Mouse (Mus musculus) myocyte (in vitro differentiated cells): ENCODE data around the gene Gm3854. TPM values are rescaled to one million over a fixed set of nuclear protein-coding genes. Genes with fewer than 3 reads are reported as not detected.

ENCODE experiments used
- H3K27me3 ChIP-seq: one replicate; pipeline ENCODE4 v1.6.1; 2011; ENCODE audit not compliant: control insufficient read depth, insufficient read depth, insufficient read length
- H3K36me3 ChIP-seq: one replicate; pipeline ENCODE4 v1.6.1; 2011; ENCODE audit not compliant: control insufficient read depth, insufficient read depth
- H3K4me2 ChIP-seq: one replicate; pipeline ENCODE4 v1.6.1; 2011; ENCODE audit warnings: low read depth, control low read depth
- H3K4me3 ChIP-seq: one replicate; pipeline ENCODE4 v1.5.1; 2011; ENCODE audit warnings: mild to moderate bottlenecking, control low read depth, moderate library complexity
- H3K79me2 ChIP-seq: one replicate; pipeline ENCODE4 v1.6.1; 2011; ENCODE audit not compliant: control insufficient read depth, insufficient read depth
- H3ac ChIP-seq: one replicate; pipeline ENCODE4 v1.6.1; 2011; ENCODE audit not compliant: control insufficient read depth, insufficient read length
- CEBPB ChIP-seq: IDR thresholded peaks from 2 replicates; pipeline ENCODE4 v1.6.1; 2011; ENCODE audit warnings: mild to moderate bottlenecking, moderate library complexity; ENCODE audit not compliant: poor library complexity, insufficient read depth, severe bottlenecking
- E2F4 ChIP-seq: IDR thresholded peaks from one replicate; pipeline ENCODE4 v1.6.1; 2011; ENCODE audit warnings: mild to moderate bottlenecking, control low read depth, moderate library complexity; ENCODE audit not compliant: insufficient read depth
- MAX ChIP-seq: IDR thresholded peaks from one replicate; pipeline ENCODE4 v1.6.1; 2011; ENCODE audit warnings: low read depth, mild to moderate bottlenecking, control low read depth
- MYOD1 ChIP-seq, 3 experiments: IDR thresholded peaks; one replicate each; pipeline ENCODE4 v1.6.1; 2011; ENCODE audit warnings: control low read depth in 2 of 3, low read depth in 2 of 3, mild to moderate bottlenecking in 2 of 3, moderate library complexity in 1 of 3; ENCODE audit not compliant: insufficient read length in 2 of 3, control insufficient read depth in 1 of 3
- MYOG ChIP-seq, 3 experiments: IDR thresholded peaks; one replicate each; pipeline ENCODE4 v1.6.1; 2011; ENCODE audit warnings: control low read depth in 2 of 3, low read depth in 2 of 3, mild to moderate bottlenecking in 2 of 3; ENCODE audit not compliant: insufficient read length in 2 of 3, control insufficient read depth in 1 of 3, insufficient read depth in 1 of 3
- POLR2A ChIP-seq: IDR thresholded peaks from one replicate; pipeline ENCODE4 v1.6.1; 2011; ENCODE audit warnings: low read depth, mild to moderate bottlenecking, control low read depth, moderate library complexity; ENCODE audit not compliant: insufficient read length
- POLR2AphosphoS2 ChIP-seq: IDR thresholded peaks from one replicate; pipeline ENCODE4 v1.6.1; 2011; ENCODE audit warnings: low read depth, control low read depth; ENCODE audit not compliant: insufficient read length
- REST ChIP-seq: IDR thresholded peaks from one replicate; pipeline ENCODE4 v1.6.1; 2011; ENCODE audit warnings: mild to moderate bottlenecking, control low read depth, moderate library complexity; ENCODE audit not compliant: insufficient read depth, insufficient read length
- SRF ChIP-seq: IDR thresholded peaks from one replicate; pipeline ENCODE4 v1.6.1; 2011; ENCODE audit warnings: low read depth; ENCODE audit not compliant: control insufficient read depth, insufficient read length
- TCF12 ChIP-seq: IDR thresholded peaks from one replicate; pipeline ENCODE4 v1.6.1; 2011; ENCODE audit warnings: mild to moderate bottlenecking, control low read depth; ENCODE audit not compliant: poor library complexity, insufficient read depth, severe bottlenecking
- TCF3 ChIP-seq: IDR thresholded peaks from one replicate; pipeline ENCODE4 v1.6.1; 2011; ENCODE audit warnings: low read depth, control low read depth; ENCODE audit not compliant: insufficient read length
- USF1 ChIP-seq: IDR thresholded peaks from one replicate; pipeline ENCODE4 v1.6.1; 2011; ENCODE audit warnings: low read depth, mild to moderate bottlenecking, control low read depth, moderate library complexity
- polyA plus RNA-seq: library from polyadenylated mRNA; unstranded; fragments of >200 nt; fragmentation: generic; extraction: Trizol; gene quantifications from one replicate; pipeline ENCODE4 v1.2.1, GENCODE M21; 2012; ENCODE audit warnings: missing spikeins

Gm3854 gene
- polyA plus RNA-seq, 1 experiment: 0.11 TPM

- TF ChIP-seq CEBPB (no peak), REST (peak; percentile 6), TCF3 (no peak), SRF (peak; percentile 23), USF1 (no peak), MYOD1 (IDR thresholded peaks at IDR 0.05; ENCODE audit: control insufficient read depth in 1 of 3, insufficient read length in 2 of 3, low read depth in 2 of 3) (peak in 1 of 3 experiments; percentile 52), TCF12 (no peak), MYOG (IDR thresholded peaks at IDR 0.05; ENCODE audit: control insufficient read depth in 1 of 3, insufficient read depth in 1 of 3, insufficient read length in 2 of 3, low read depth in 2 of 3) (peak in 2 of 3 experiments; percentile 18 to 41), POLR2A (peak; percentile 87), MAX (no peak), E2F4 (peak; percentile 73), POLR2AphosphoS2 (peak; percentile 82)
- Histone ChIP-seq H3K36me3 (no peaks in the 10 kb centered on the region), H3K4me3 (peak within 1 kb of the TSS; percentile 48), H3ac (peak within 1 kb of the TSS; percentile 12), H3K79me2 (no peaks in the 10 kb centered on the region), H3K4me2 (peak within 1 kb of the TSS; percentile 96), H3K27me3 (no peaks in the 10 kb centered on the region)
Measured at GRCm38 (mm10) chr7:6383044-6383455, 39.5 kb downstream of the Gm3854 start, which contains the start of gene Zfp28. Gene Zfp28 (plus strand): TSS chr7:6383295.

GRCm38 (mm10) chr7:6384011-6384410, 40.5 kb downstream of the Gm3854 start:
- H3K36me3 ChIP-seq: no peaks in the 10 kb centered on the region
- H3ac ChIP-seq: peak overlapping the region; percentile 12
- peak overlapping the region; percentile 96 for H3K4me2 ChIP-seq
- no peaks in the 10 kb centered on the region for H3K27me3 ChIP-seq
- H3K4me3 ChIP-seq: peak overlapping the region; percentile 48
- TF ChIP-seq POLR2A (no peak), CEBPB (no peak)
- no peaks in the 10 kb centered on the region for H3K79me2 ChIP-seq

GRCm38 (mm10) chr7:6386995-6387394, 43.4 kb downstream of the Gm3854 start:
- H3K27me3 ChIP-seq: no peaks in the 10 kb centered on the region
- TF ChIP-seq SRF (no peak), POLR2AphosphoS2 (no peak), MAX (no peak), MYOD1 (IDR thresholded peaks at IDR 0.05; ENCODE audit: control insufficient read depth in 1 of 3, insufficient read length in 2 of 3, low read depth in 2 of 3) (no peak), E2F4 (no peak), TCF12 (no peak), TCF3 (no peak)
- no peak overlapping the region for H3K4me3 ChIP-seq
- H3ac ChIP-seq: no peak overlapping the region
- no peak overlapping the region for H3K4me2 ChIP-seq
- H3K79me2 ChIP-seq: no peaks in the 10 kb centered on the region
- H3K36me3 ChIP-seq: no peaks in the 10 kb centered on the region

DNA sequence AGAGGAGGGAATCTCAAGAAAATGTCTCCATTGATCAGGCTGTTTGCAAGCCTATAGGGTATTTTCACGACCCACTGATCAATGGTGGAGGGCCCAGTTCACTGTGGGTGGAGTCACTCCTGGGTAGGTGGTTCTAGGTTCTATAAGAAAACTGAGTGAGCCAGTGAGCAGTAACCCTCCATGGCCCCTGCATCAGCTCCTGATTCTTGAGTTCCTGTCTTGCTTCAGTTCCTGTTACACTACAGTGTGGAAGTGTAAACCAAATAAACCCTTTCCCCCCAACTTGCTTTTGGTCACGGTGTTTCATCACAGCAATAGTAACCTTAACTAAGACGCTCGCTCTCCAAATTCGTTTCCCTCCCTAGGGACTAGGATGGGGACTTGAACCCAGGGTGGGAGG, 45.4 kb downstream of the Gm3854 start:
- H3K27me3 ChIP-seq: no peaks in the 10 kb centered on the region
- no peak overlapping the region for H3K4me2 ChIP-seq
- H3K4me3 ChIP-seq: no peak overlapping the region
- no peaks in the 10 kb centered on the region for H3K36me3 ChIP-seq
- H3K79me2 ChIP-seq: no peaks in the 10 kb centered on the region
- no peak for TF ChIP-seq MYOD1 (IDR thresholded peaks at IDR 0.05; ENCODE audit: control insufficient read depth in 1 of 3, insufficient read length in 2 of 3, low read depth in 2 of 3)
- no peak for TF ChIP-seq MYOG (IDR thresholded peaks at IDR 0.05; ENCODE audit: control insufficient read depth in 1 of 3, insufficient read depth in 1 of 3, insufficient read length in 2 of 3, low read depth in 2 of 3)
- TF ChIP-seq E2F4: no peak
- TF ChIP-seq POLR2A: no peak
- no peak for TF ChIP-seq SRF
- TF ChIP-seq TCF3: no peak
- no peak for TF ChIP-seq CEBPB
- no peak for TF ChIP-seq POLR2AphosphoS2
- no peak for TF ChIP-seq REST
- no peak for TF ChIP-seq TCF12
- no peak overlapping the region for H3ac ChIP-seq

DNA sequence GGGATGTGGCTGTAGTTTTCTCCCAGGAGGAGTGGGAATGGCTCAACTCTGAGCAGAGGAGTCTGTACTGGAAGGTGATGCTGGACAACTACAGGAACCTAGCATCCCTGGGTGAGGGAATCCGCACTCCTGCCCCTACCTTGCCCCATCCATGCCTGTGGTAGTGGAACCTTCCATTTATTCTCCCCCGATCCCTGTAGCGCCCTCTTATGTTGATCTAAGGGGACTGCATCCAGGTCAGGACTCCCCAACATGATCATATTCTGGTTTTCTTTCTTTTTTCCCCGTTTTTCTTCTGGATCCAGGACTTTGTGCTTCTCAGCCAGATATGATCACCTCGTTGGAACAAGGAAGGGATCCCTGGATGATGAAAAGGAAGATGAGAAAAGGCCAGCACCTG, 45.9 kb downstream of the Gm3854 start:
- no peak overlapping the region for H3K4me3 ChIP-seq
- no peak overlapping the region for H3ac ChIP-seq
- H3K4me2 ChIP-seq: no peak overlapping the region
- no peaks in the 10 kb centered on the region for H3K79me2 ChIP-seq
- no peaks in the 10 kb centered on the region for H3K27me3 ChIP-seq
- H3K36me3 ChIP-seq: no peaks in the 10 kb centered on the region
- TF ChIP-seq REST (no peak), MAX (no peak), TCF12 (no peak), MYOG (IDR thresholded peaks at IDR 0.05; ENCODE audit: control insufficient read depth in 1 of 3, insufficient read depth in 1 of 3, insufficient read length in 2 of 3, low read depth in 2 of 3) (no peak), USF1 (no peak), E2F4 (no peak), POLR2AphosphoS2 (no peak), CEBPB (no peak), TCF3 (no peak), MYOD1 (IDR thresholded peaks at IDR 0.05; ENCODE audit: control insufficient read depth in 1 of 3, insufficient read length in 2 of 3, low read depth in 2 of 3) (no peak), SRF (no peak), POLR2A (no peak)
